Mouse (Mus musculus) myocyte (in vitro differentiated cells): ENCODE results near the gene Zdhhc21. TPM values are rescaled to one million over a fixed set of nuclear protein-coding genes. Genes with fewer than 3 reads are reported as not detected.
A peak's percentile ranks its signal among the peaks of the same experiment; 100 is the strongest.

Source experiments
- H3K27me3 ChIP-seq: one replicate; pipeline ENCODE4 v1.6.1; 2011; ENCODE audit not compliant: control insufficient read depth, insufficient read depth, insufficient read length
- H3K36me3 ChIP-seq: one replicate; pipeline ENCODE4 v1.6.1; 2011; ENCODE audit not compliant: control insufficient read depth, insufficient read depth
- H3K4me2 ChIP-seq: one replicate; pipeline ENCODE4 v1.6.1; 2011; ENCODE audit warnings: low read depth, control low read depth
- H3K4me3 ChIP-seq: one replicate; pipeline ENCODE4 v1.5.1; 2011; ENCODE audit warnings: mild to moderate bottlenecking, control low read depth, moderate library complexity
- H3K79me2 ChIP-seq: one replicate; pipeline ENCODE4 v1.6.1; 2011; ENCODE audit not compliant: control insufficient read depth, insufficient read depth
- H3ac ChIP-seq: one replicate; pipeline ENCODE4 v1.6.1; 2011; ENCODE audit not compliant: control insufficient read depth, insufficient read length
- CEBPB ChIP-seq: IDR thresholded peaks from 2 replicates; pipeline ENCODE4 v1.6.1; 2011; ENCODE audit warnings: mild to moderate bottlenecking, moderate library complexity; ENCODE audit not compliant: poor library complexity, insufficient read depth, severe bottlenecking
- E2F4 ChIP-seq: IDR thresholded peaks from one replicate; pipeline ENCODE4 v1.6.1; 2011; ENCODE audit warnings: mild to moderate bottlenecking, control low read depth, moderate library complexity; ENCODE audit not compliant: insufficient read depth
- MAX ChIP-seq: IDR thresholded peaks from one replicate; pipeline ENCODE4 v1.6.1; 2011; ENCODE audit warnings: low read depth, mild to moderate bottlenecking, control low read depth
- MYOD1 ChIP-seq, 3 experiments: IDR thresholded peaks; one replicate each; pipeline ENCODE4 v1.6.1; 2011; ENCODE audit warnings: control low read depth in 2 of 3, low read depth in 2 of 3, mild to moderate bottlenecking in 2 of 3, moderate library complexity in 1 of 3; ENCODE audit not compliant: insufficient read length in 2 of 3, control insufficient read depth in 1 of 3
- MYOG ChIP-seq, 3 experiments: IDR thresholded peaks; one replicate each; pipeline ENCODE4 v1.6.1; 2011; ENCODE audit warnings: control low read depth in 2 of 3, low read depth in 2 of 3, mild to moderate bottlenecking in 2 of 3; ENCODE audit not compliant: insufficient read length in 2 of 3, control insufficient read depth in 1 of 3, insufficient read depth in 1 of 3
- POLR2A ChIP-seq: IDR thresholded peaks from one replicate; pipeline ENCODE4 v1.6.1; 2011; ENCODE audit warnings: low read depth, mild to moderate bottlenecking, control low read depth, moderate library complexity; ENCODE audit not compliant: insufficient read length
- POLR2AphosphoS2 ChIP-seq: IDR thresholded peaks from one replicate; pipeline ENCODE4 v1.6.1; 2011; ENCODE audit warnings: low read depth, control low read depth; ENCODE audit not compliant: insufficient read length
- REST ChIP-seq: IDR thresholded peaks from one replicate; pipeline ENCODE4 v1.6.1; 2011; ENCODE audit warnings: mild to moderate bottlenecking, control low read depth, moderate library complexity; ENCODE audit not compliant: insufficient read depth, insufficient read length
- SRF ChIP-seq: IDR thresholded peaks from one replicate; pipeline ENCODE4 v1.6.1; 2011; ENCODE audit warnings: low read depth; ENCODE audit not compliant: control insufficient read depth, insufficient read length
- TCF12 ChIP-seq: IDR thresholded peaks from one replicate; pipeline ENCODE4 v1.6.1; 2011; ENCODE audit warnings: mild to moderate bottlenecking, control low read depth; ENCODE audit not compliant: poor library complexity, insufficient read depth, severe bottlenecking
- TCF3 ChIP-seq: IDR thresholded peaks from one replicate; pipeline ENCODE4 v1.6.1; 2011; ENCODE audit warnings: low read depth, control low read depth; ENCODE audit not compliant: insufficient read length
- USF1 ChIP-seq: IDR thresholded peaks from one replicate; pipeline ENCODE4 v1.6.1; 2011; ENCODE audit warnings: low read depth, mild to moderate bottlenecking, control low read depth, moderate library complexity
- polyA plus RNA-seq: library from polyadenylated mRNA; unstranded; fragments of >200 nt; fragmentation: generic; extraction: Trizol; gene quantifications from one replicate; pipeline ENCODE4 v1.2.1, GENCODE M21; 2012; ENCODE audit warnings: missing spikeins

Zdhhc21 gene
- 3.1 TPM for polyA plus RNA-seq

- H3K27me3 ChIP-seq, result no peaks in the 10 kb centered on the region
- H3ac ChIP-seq, result peak within 1 kb of the TSS; percentile 99
- H3K79me2 ChIP-seq, result peaks cover 31% of the 10 kb centered on the region
- TF ChIP-seq MYOD1 (IDR thresholded peaks at IDR 0.05; ENCODE audit: control insufficient read depth in 1 of 3, insufficient read length in 2 of 3, low read depth in 2 of 3), result peak in 2 of 3 experiments; percentile 43 to 76
- TF ChIP-seq SRF, result no peak
- TF ChIP-seq TCF12, result no peak
- TF ChIP-seq REST, result no peak
- no peak for TF ChIP-seq POLR2AphosphoS2
- no peak for TF ChIP-seq USF1
- peak; percentile 42 for TF ChIP-seq E2F4
- no peak for TF ChIP-seq CEBPB
- TF ChIP-seq TCF3, result no peak
- TF ChIP-seq MYOG (IDR thresholded peaks at IDR 0.05; ENCODE audit: control insufficient read depth in 1 of 3, insufficient read depth in 1 of 3, insufficient read length in 2 of 3, low read depth in 2 of 3), result peak in 2 of 3 experiments; percentile 39 to 41
- TF ChIP-seq POLR2A, result peak; percentile 67
- no peak for TF ChIP-seq MAX
- peak within 1 kb of the TSS; percentile 53 for H3K4me3 ChIP-seq
- H3K4me2 ChIP-seq, result peak within 1 kb of the TSS; percentile 94
- no peaks in the 10 kb centered on the region for H3K36me3 ChIP-seq
Measured at GRCm38 (mm10) chr4:82859131-82860125, at the start of gene Zdhhc21. Gene Zdhhc21 (minus strand): TSS chr4:82859958.

- Histone ChIP-seq H3K4me3 (no peak overlapping the region), H3K4me2 (no peak overlapping the region), H3K79me2 (no peaks in the 10 kb centered on the region), H3ac (no peak overlapping the region), H3K27me3 (no peaks in the 10 kb centered on the region), H3K36me3 (no peaks in the 10 kb centered on the region)
- TF ChIP-seq POLR2A (no peak), SRF (no peak), MYOD1 (IDR thresholded peaks at IDR 0.05; ENCODE audit: control insufficient read depth in 1 of 3, insufficient read length in 2 of 3, low read depth in 2 of 3) (no peak), TCF3 (no peak), MYOG (IDR thresholded peaks at IDR 0.05; ENCODE audit: control insufficient read depth in 1 of 3, insufficient read depth in 1 of 3, insufficient read length in 2 of 3, low read depth in 2 of 3) (no peak), TCF12 (no peak), MAX (no peak), USF1 (no peak), POLR2AphosphoS2 (no peak)
Measured at GRCm38 (mm10) chr4:82895227-82895626, 35.5 kb upstream of the Zdhhc21 start.

- no peak overlapping the region for H3K4me3 ChIP-seq
- no peaks in the 10 kb centered on the region for H3K27me3 ChIP-seq
- no peaks in the 10 kb centered on the region for H3K79me2 ChIP-seq
- H3ac ChIP-seq, result no peak overlapping the region
- TF ChIP-seq SRF (no peak), REST (no peak), E2F4 (no peak), USF1 (no peak)
- H3K36me3 ChIP-seq, result no peaks in the 10 kb centered on the region
- H3K4me2 ChIP-seq, result no peak overlapping the region
Measured at GRCm38 (mm10) chr4:82892247-82892646, 32.5 kb upstream of the Zdhhc21 start.

GRCm38 (mm10) chr4:82891566-82891965 is 31.8 kb upstream of the Zdhhc21 start:
- Histone ChIP-seq H3ac (no peak overlapping the region), H3K4me3 (no peak overlapping the region), H3K79me2 (no peaks in the 10 kb centered on the region), H3K36me3 (no peaks in the 10 kb centered on the region), H3K27me3 (no peaks in the 10 kb centered on the region), H3K4me2 (no peak overlapping the region)
- TF ChIP-seq CEBPB (no peak), USF1 (no peak), POLR2A (no peak)

GRCm38 (mm10) chr4:82891049-82891448 is 31.3 kb upstream of the Zdhhc21 start:
- H3K4me3 ChIP-seq, result no peak overlapping the region
- no peaks in the 10 kb centered on the region for H3K36me3 ChIP-seq
- H3K4me2 ChIP-seq, result no peak overlapping the region
- H3K27me3 ChIP-seq, result no peaks in the 10 kb centered on the region
- H3ac ChIP-seq, result no peak overlapping the region
- no peaks in the 10 kb centered on the region for H3K79me2 ChIP-seq
- TF ChIP-seq TCF12 (no peak), POLR2A (no peak), REST (no peak), CEBPB (no peak), POLR2AphosphoS2 (no peak), MYOD1 (IDR thresholded peaks at IDR 0.05; ENCODE audit: control insufficient read depth in 1 of 3, insufficient read length in 2 of 3, low read depth in 2 of 3) (no peak), USF1 (no peak), MYOG (IDR thresholded peaks at IDR 0.05; ENCODE audit: control insufficient read depth in 1 of 3, insufficient read depth in 1 of 3, insufficient read length in 2 of 3, low read depth in 2 of 3) (no peak), MAX (no peak), E2F4 (no peak), TCF3 (no peak), SRF (no peak)
